Mouse (Mus musculus) hindbrain, embryonic 14.5 days (tissue): Measurements from ENCODE around the gene Maml2. TPM values are rescaled to one million over a fixed set of nuclear protein-coding genes. Genes with fewer than 3 reads are reported as not detected.

Source experiments
- ATAC-seq: fragments of 200-750 bp; cut with Nextera tagmentation; 2 replicates; pipeline ENCODE4 v1.8.0; 2017; ENCODE audit warnings: moderate number of reproducible peaks, mild to moderate bottlenecking, moderate TSS enrichment, moderate library complexity; ENCODE audit not compliant: low FRiP score
- DNase-seq: peaks from one replicate; pipeline ENCODE4 v3.0.0-alpha.2; 2015; ENCODE audit warnings: low spot score
- H3K27ac ChIP-seq: fragments of 300-500 bp; sonication (generic); 2 replicates; pipeline ENCODE4 v1.5.1; 2014; ENCODE audit warnings: mild to moderate bottlenecking, moderate library complexity
- H3K27me3 ChIP-seq: fragments of 300-500 bp; sonication (generic); 2 replicates; pipeline ENCODE4 v1.6.1; 2014; ENCODE audit warnings: mild to moderate bottlenecking, low read length, mixed read lengths; ENCODE audit not compliant: control insufficient read depth, insufficient read depth
- H3K36me3 ChIP-seq: fragments of 300-500 bp; sonication (generic); replicated peaks from 2 replicates; pipeline ENCODE4 v1.6.1; 2014; ENCODE audit not compliant: control insufficient read depth, insufficient read depth
- H3K4me1 ChIP-seq: fragments of 300-500 bp; sonication (generic); replicated peaks from 2 replicates; pipeline ENCODE4 v1.6.1; 2014; ENCODE audit warnings: antibody characterized with exemption, low read length, mixed read lengths; ENCODE audit not compliant: control insufficient read depth, insufficient read depth
- H3K4me2 ChIP-seq: fragments of 300-500 bp; sonication (generic); replicated peaks from 2 replicates; pipeline ENCODE4 v1.6.1; 2014; ENCODE audit warnings: mild to moderate bottlenecking, moderate library complexity
- H3K4me3 ChIP-seq: fragments of 300-500 bp; sonication (generic); replicated peaks from 2 replicates; pipeline ENCODE4 v1.5.1; 2014; ENCODE audit warnings: mild to moderate bottlenecking, low read length
- H3K9ac ChIP-seq: fragments of 300-500 bp; sonication (generic); 2 replicates; pipeline ENCODE4 v1.6.1; 2014
- H3K9me3 ChIP-seq: fragments of 300-500 bp; sonication (generic); 2 replicates; pipeline ENCODE4 v1.6.1; 2016; ENCODE audit warnings: low read length; ENCODE audit not compliant: control insufficient read depth
- WGBS: fragments of 180-500 bp; shearing (Covaris S2); extraction: QIAGEN DNeasy Blood & Tissue Kit; methylation state at CpG from one replicate; pipeline ENCODE4 v1.1.7; 2014; 5-methylcytosine and 5-hydroxymethylcytosine counted together
- polyA plus RNA-seq: library from polyadenylated mRNA; unstranded; fragments of >200 nt; fragmentation: Nextera tagmentation; extraction: Ambion mirVana; gene quantifications from 2 replicates; pipeline ENCODE4 v1.2.1, GENCODE M21; 2014

Maml2 gene
- polyA plus RNA-seq, 1 experiment from 2014 or later: 10.8 TPM

DNA sequence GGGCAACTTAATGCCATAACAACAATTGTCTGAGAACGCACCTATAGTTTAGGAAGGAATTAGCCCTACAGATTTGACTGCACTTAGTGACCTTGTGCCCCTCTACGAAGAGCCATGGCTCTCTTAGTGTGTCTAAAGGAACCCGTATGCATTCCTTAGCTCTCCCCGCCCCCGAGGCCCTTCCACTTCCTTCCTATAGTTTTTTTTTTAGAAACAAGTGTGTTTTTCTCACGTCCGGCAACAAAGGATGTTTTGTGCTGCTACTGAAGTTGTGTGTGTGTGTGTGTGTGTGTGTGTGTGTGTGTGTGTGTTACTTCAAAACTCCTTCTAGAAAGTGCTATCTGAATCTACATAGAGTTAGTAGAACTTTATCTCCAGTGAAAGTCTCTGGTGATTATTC lies 172.3 kb downstream of the Maml2 start:
- Histone ChIP-seq H3K4me1 (no peaks in the 10 kb centered on the region; the same call in 1 of the 2 replicates), H3K27me3 (no peaks in the 10 kb centered on the region), H3K9ac (no peak overlapping the region), H3K4me3 (no peak overlapping the region), H3K27ac (no peak overlapping the region), H3K36me3 (no peaks in the 10 kb centered on the region), H3K9me3 (no peaks in the 10 kb centered on the region), H3K4me2 (no peak overlapping the region)
- no peak for ATAC-seq
- no peak for DNase-seq
- 47% methylated on average over 7 of the region's 7 CpGs for WGBS

DNA sequence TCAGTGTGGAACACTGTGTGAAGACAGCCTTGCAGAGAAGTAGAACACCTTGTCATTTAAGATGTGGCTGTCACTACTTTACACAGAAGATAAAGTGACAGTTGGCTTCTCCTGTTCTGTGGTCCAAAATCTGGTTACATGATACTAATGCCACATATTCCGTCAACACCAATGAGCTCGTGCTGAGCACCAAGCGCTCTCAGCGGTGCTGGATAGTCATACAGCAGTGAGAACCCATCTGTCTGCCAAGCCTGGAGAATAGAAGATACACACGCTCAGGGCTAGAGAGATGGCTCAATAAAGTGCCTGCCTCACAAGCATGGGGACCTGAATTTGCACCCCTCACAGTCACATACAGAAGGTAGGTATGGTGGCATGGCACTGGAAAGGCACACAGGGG lies 177.2 kb downstream of the Maml2 start:
- DNase-seq (no peak), ATAC-seq (no peak)
- no peaks in the 10 kb centered on the region for H3K36me3 ChIP-seq
- 91% methylated on average over 5 of the region's 5 CpGs for WGBS
- no peak overlapping the region for H3K27ac ChIP-seq
- H3K4me1 ChIP-seq: peaks cover 9% of the 10 kb centered on the region; the same call in 1 of the 2 replicates
- no peaks in the 10 kb centered on the region for H3K9me3 ChIP-seq
- no peak overlapping the region for H3K9ac ChIP-seq
- H3K27me3 ChIP-seq: no peaks in the 10 kb centered on the region
- no peak overlapping the region for H3K4me2 ChIP-seq
- no peak overlapping the region for H3K4me3 ChIP-seq

DNA sequence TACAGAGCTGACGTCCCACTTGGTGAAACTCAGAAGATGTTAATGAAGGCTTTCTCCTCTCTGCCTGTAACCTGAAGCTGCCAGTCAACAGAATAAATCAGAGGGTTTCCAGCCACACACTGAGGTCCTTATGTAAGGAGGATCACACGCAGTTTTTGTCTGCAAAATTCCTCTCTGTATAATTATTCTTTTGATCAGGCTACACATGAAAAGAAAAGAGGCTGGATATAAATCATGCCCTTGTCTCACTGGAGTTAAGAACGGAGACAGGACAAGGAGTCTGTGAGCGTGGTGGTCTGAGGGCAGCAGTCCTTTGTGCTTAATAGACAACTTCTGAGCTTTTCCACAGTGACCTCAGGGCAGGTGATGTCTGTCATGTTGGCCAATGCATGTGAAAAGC lies 181.5 kb downstream of the Maml2 start:
- no peaks in the 10 kb centered on the region for H3K27me3 ChIP-seq
- no peak overlapping the region for H3K4me3 ChIP-seq
- H3K9me3 ChIP-seq: no peaks in the 10 kb centered on the region
- no peak overlapping the region for H3K9ac ChIP-seq
- H3K36me3 ChIP-seq: no peaks in the 10 kb centered on the region
- no peak for ATAC-seq
- DNase-seq: no peak
- H3K4me2 ChIP-seq: no peak overlapping the region
- H3K27ac ChIP-seq: no peak overlapping the region
- peaks cover 12% of the 10 kb centered on the region for H3K4me1 ChIP-seq
- WGBS: 6% methylated on average over 4 of the region's 4 CpGs

DNA sequence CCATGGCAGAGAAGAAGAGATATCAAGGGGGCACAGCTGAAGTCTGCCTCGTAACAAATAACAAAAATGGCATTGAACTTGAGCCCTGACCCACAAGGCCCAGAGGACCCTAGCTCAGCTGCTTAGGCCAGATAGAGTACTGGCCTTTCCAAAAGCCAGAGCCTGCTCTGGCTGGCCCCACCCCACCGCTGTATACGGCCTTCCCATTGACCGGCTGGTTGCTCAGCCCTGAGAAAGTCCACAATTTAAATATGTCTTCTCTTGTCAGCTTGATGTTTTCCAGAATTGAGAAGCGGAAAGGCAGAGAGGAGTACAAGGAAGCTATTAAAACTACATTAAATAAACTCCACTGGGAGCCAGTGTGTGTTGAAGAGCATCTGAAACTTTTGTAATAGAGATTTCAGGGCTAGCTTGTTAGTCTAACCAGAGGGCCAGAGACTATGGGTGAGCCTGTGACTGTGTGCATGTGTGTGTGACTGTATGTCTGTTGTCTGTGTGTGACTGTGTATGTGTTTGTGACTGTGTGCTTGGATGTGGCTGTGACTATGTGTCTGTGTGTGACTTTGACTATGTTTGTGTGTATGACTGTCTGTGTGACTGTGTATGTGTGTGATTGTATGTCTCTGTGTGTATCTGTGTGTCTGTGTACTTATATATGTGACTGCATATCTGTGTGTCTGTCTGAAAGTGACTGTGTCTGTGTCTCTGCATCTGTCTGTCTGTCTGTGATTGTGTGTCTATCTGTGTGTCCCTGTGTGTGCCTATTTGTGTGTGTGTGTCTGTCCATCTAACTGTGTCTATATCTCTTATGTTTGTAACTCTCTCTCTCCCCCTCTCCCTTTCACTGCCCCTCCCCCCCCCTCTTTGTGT lies 185.7 kb downstream of the Maml2 start:
- Histone ChIP-seq H3K4me3 (no peak overlapping the region), H3K9ac (no peak overlapping the region), H3K9me3 (no peaks in the 10 kb centered on the region), H3K4me1 (peaks cover 12% of the 10 kb centered on the region), H3K4me2 (no peak overlapping the region), H3K36me3 (no peaks in the 10 kb centered on the region), H3K27ac (no peak overlapping the region), H3K27me3 (no peaks in the 10 kb centered on the region)
- ATAC-seq (no peak), DNase-seq (no peak)
- whole genome bisulfite sequencing: 66% methylated on average over 5 of the region's 5 CpGs

DNA sequence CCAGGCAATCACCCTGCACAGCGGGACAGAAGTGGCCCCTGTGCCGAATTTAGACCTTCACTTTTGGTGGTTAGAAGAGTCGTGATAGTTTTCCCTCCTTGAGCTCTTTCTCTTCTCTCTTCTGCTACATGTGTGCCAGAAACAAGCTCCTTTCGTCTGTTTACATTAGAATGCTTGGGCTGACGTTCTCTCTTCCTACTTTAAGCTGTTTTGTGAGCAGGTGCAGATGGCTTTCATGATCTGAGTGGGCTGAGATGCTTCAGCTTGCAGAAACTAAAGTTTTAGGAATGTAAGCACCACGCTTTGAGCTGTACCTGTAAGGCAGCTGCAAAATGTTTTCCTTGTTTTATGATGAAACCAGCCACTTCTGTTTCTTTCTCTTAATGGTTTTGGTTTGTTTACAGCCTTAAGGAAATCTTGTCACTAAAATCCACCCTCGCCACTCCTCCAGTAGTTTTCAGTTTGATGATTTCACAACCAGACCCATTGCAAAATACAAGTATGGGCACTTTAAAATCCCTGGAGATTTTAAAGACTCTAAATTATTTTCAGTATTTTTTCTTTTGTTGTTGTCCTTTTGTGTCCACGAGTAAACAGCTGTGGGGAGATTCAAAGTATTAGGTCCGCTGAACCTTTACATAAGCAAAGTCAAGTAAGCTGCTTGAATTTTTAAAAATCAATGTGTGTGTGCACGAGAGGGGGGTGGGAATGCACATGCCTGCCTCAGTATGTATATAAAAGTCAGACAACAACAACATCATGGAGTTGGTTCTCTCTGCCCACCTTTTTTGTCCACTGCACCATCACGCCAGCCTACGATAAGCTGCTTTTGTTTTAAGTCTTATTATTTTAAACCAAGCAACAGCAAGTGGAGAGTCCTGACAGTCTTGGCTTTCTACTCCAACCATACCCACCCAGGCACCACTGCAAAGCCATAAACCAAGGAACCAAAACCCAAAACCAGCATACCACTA lies 186.8 kb downstream of the Maml2 start:
- H3K9me3 ChIP-seq: no peaks in the 10 kb centered on the region
- ATAC-seq (no peak), DNase-seq (no peak)
- no peak overlapping the region for H3K9ac ChIP-seq
- no peaks in the 10 kb centered on the region for H3K36me3 ChIP-seq
- H3K4me2 ChIP-seq: no peak overlapping the region
- H3K4me3 ChIP-seq: no peak overlapping the region
- no peak overlapping the region for H3K27ac ChIP-seq
- H3K27me3 ChIP-seq: no peaks in the 10 kb centered on the region
- 62% methylated on average over 12 of the region's 12 CpGs for WGBS
- H3K4me1 ChIP-seq: peaks cover 8% of the 10 kb centered on the region

DNA sequence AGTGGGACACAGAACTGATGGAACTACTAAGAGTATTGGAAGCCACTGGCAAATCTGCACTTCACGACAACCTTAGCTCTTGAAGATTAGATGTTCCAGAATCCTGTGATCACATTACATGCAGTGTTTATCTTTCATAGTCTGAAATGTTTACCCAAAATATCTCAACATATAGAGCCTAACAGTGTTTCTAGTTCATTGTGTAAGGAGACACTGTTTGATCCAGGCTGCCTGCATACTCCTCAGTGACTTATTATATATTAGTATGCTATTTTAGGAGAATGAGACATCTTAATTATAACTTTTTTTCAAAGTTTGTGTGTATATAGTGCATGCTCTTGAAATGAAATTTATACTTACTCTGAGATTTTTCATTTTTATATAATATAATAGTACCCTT lies 188.2 kb downstream of the Maml2 start:
- DNase-seq: no peak

DNA sequence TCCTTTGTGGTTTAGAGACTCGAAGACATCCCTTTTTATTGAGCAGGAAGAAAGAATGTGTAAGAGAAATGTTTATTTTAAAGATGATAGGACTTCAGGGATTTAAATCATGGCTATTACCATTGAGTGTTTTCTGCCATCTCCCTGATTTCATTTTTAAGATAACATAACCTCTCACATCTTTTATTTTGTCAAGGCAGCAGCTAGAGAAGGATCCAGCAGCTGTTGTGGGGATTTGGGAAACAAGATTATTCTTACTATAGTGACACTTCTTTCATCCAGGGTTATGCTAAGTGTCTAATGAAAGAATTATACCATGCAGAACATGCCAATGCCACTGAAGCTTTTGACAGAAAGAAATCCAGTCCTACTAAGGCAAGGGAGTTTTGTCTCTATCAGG lies 193.3 kb downstream of the Maml2 start:
- H3K4me1 ChIP-seq: no peaks in the 10 kb centered on the region
- ATAC-seq: no peak
- H3K36me3 ChIP-seq: no peaks in the 10 kb centered on the region
- no peaks in the 10 kb centered on the region for H3K27me3 ChIP-seq
- no peak overlapping the region for H3K27ac ChIP-seq
- no peak overlapping the region for H3K9ac ChIP-seq
- H3K9me3 ChIP-seq: no peaks in the 10 kb centered on the region
- H3K4me3 ChIP-seq: no peak overlapping the region
- 58% methylated on average over 1 of the region's 1 CpGs for WGBS
- H3K4me2 ChIP-seq: no peak overlapping the region
- no peak for DNase-seq

More for the DNA sequence above, 188.2 kb downstream of the Maml2 start:
- Histone ChIP-seq H3K27me3 (no peaks in the 10 kb centered on the region), H3K4me1 (no peaks in the 10 kb centered on the region; the same call in 1 of the 2 replicates), H3K27ac (no peak overlapping the region), H3K4me3 (no peak overlapping the region), H3K9ac (no peak overlapping the region), H3K4me2 (no peak overlapping the region), H3K36me3 (no peaks in the 10 kb centered on the region), H3K9me3 (no peaks in the 10 kb centered on the region)
- 88% methylated on average over 1 of the region's 1 CpGs for WGBS
- ATAC-seq: no peak

DNA sequence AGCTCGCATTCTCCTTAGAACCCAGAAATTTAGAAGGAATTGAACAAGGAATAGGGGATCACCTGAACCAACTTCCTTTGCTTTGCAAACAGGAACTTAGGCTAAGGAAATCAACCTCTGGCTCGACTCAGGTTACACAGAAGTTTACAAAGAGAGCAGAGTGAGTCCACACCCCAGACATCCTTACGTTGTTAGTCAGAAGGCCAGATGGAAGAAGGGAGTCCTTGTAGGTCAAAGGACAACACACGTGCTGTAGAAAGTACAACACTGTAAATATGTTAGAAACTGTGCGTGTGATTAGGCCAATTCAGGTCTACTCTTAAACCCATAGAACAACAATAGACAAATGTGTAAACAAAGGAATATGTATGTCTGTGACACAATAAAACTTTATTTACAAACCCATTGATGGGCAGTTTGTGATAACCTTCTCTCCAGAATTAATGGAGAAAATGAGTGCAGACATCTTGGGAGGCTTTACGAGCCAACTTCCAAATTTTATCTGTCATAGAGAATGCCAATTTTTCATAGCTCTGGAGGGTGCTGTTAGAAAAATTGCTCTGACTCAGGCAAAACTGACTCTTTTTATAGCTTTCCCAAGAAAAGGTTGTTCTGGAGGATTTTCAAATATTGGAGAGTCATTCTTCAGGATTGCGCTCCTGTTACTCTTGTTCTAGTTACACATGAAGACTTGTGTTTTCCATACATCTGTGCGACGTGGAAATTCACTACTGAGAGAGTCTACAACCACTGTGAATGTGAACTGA lies 194.3 kb downstream of the Maml2 start:
- Histone ChIP-seq H3K4me3 (no peak overlapping the region), H3K9me3 (no peaks in the 10 kb centered on the region), H3K4me2 (no peak overlapping the region), H3K27ac (no peak overlapping the region), H3K27me3 (no peaks in the 10 kb centered on the region), H3K9ac (no peak overlapping the region), H3K36me3 (no peaks in the 10 kb centered on the region), H3K4me1 (no peaks in the 10 kb centered on the region)
- ATAC-seq: no peak
- DNase-seq: no peak
- WGBS: 90% methylated on average over 9 of the region's 9 CpGs

DNA sequence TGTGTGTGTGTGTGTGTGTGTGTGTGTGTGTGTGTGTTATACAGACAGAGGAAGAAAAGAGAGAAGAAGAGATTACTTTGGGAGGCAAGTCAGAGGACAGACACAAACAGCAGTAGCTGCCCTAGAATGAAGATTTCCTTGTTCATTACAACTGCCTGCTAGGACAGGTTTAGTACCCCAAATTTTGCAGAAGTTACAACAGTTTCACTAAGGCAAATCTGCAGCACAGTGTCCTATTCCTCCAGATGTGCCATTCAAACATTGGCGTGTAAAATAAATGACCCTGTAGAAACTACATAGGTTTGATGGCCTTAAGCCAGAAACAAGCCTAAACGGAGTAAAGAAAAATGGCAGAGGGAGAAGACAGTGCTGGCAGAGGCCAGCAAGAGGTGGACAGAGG lies 195.1 kb downstream of the Maml2 start:
- Histone ChIP-seq H3K27me3 (no peaks in the 10 kb centered on the region), H3K27ac (no peak overlapping the region), H3K36me3 (no peaks in the 10 kb centered on the region), H3K4me2 (no peak overlapping the region), H3K9ac (no peak overlapping the region), H3K4me1 (no peaks in the 10 kb centered on the region), H3K9me3 (no peaks in the 10 kb centered on the region), H3K4me3 (no peak overlapping the region)
- no peak for ATAC-seq
- no peak for DNase-seq
- WGBS: 75% methylated on average over 2 of the region's 2 CpGs
